Mouse (Mus musculus) heart, embryonic 15.5 days (tissue): ENCODE results near the gene Tceal1. TPM values are rescaled to one million over a fixed set of nuclear protein-coding genes. Genes with fewer than 3 reads are reported as not detected.
"Not testable (repeated sequence)": the region's sequence is repeated elsewhere in the genome, so short reads cannot be mapped to it uniquely, and the experiment has no call there.

ENCODE experiments used
- ATAC-seq: fragments of 200-750 bp; cut with Nextera tagmentation; replicated peaks from 2 replicates; pipeline ENCODE4 v1.8.0; 2017; ENCODE audit warnings: low read depth, moderate TSS enrichment; ENCODE audit not compliant: insufficient number of reproducible peaks, insufficient read depth, low FRiP score
- H3K27ac ChIP-seq: fragments of 300-500 bp; sonication (generic); 2 replicates; pipeline ENCODE4 v1.5.1; 2015; ENCODE audit warnings: mild to moderate bottlenecking, inconsistent platforms
- H3K27me3 ChIP-seq: fragments of 300-500 bp; sonication (generic); 2 replicates; pipeline ENCODE4 v1.6.1; 2015; ENCODE audit warnings: inconsistent platforms
- H3K36me3 ChIP-seq: fragments of 300-500 bp; sonication (generic); 2 replicates; pipeline ENCODE4 v1.6.1; 2015; ENCODE audit warnings: mild to moderate bottlenecking, inconsistent platforms
- H3K4me1 ChIP-seq: fragments of 300-500 bp; sonication (generic); replicated peaks from 2 replicates; pipeline ENCODE4 v1.6.1; 2015; ENCODE audit warnings: inconsistent platforms
- H3K4me2 ChIP-seq: fragments of 300-500 bp; sonication (generic); 2 replicates; pipeline ENCODE4 v1.6.1; 2015; ENCODE audit warnings: inconsistent platforms, mild to moderate bottlenecking, moderate library complexity
- H3K4me3 ChIP-seq: fragments of 300-500 bp; sonication (generic); 2 replicates; pipeline ENCODE4 v1.5.1; 2015; ENCODE audit warnings: mild to moderate bottlenecking, inconsistent platforms
- H3K9ac ChIP-seq: fragments of 300-500 bp; sonication (generic); 2 replicates; pipeline ENCODE4 v1.6.1; 2015; ENCODE audit warnings: mild to moderate bottlenecking, inconsistent platforms
- H3K9me3 ChIP-seq: fragments of 300-500 bp; sonication (generic); replicated peaks from 2 replicates; pipeline ENCODE4 v1.6.1; 2016; ENCODE audit warnings: inconsistent platforms
- WGBS: fragments of 180-500 bp; shearing (Covaris S2); methylation state at CpG from one replicate; pipeline ENCODE4 v1.1.7; 2015; ENCODE audit warnings: mixed read lengths; 5-methylcytosine and 5-hydroxymethylcytosine counted together
- polyA plus RNA-seq: library from polyadenylated mRNA; unstranded; fragments of >200 nt; fragmentation: Nextera tagmentation; extraction: Ambion mirVana; gene quantifications from 2 replicates; pipeline ENCODE4 v1.2.1, GENCODE M21; 2015

Tceal1 gene
- polyA plus RNA-seq: 9.0 and 10.6 TPM in 2 replicates

DNA sequence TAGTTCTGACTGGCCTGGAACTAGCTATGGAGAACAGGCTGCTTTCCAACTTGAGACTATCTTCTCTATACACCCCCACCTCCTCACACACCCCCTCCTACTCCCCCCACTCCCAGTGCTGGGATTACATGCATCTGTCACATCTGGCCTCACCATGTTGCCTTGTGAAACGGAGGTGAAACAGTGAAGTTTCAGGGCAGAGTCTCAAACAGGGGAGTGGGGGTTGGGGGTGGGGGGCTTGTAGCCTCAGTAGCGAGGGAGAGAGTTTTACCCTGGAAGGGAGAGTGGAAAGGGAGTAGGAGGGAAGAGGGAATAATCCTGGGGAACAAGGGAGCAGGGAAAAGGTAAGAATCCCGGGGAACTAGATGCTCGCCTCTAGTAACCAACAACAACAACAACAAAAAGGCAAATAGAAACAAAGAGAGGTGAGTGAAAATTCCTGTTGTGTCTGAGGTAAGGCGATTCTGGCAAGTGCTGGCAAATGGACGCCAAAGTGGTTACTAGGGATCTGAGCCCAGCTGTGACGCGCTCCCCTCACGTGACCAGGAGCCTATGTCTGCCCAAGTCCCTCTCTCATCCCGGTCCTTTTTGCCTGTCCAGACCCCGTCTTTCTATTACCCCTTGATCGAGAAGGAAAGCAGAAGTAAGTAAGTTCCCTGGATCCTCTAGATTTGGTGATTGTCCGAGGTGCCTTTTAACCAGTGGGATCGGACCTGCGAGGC lies at the start of gene Tceal1:
Gene Tceal1 (plus strand): TSS at position 537 of the 722 bp plus-strand sequence.
- WGBS: 11% methylated on average over 15 of the region's 15 CpGs
- Histone ChIP-seq H3K9ac (peak within 1 kb of the TSS; percentile 56), H3K4me1 (no peaks in the 10 kb centered on the region), H3K36me3 (no peaks in the 10 kb centered on the region), H3K27ac (peak within 1 kb of the TSS; percentile 80), H3K4me2 (peak within 1 kb of the TSS; percentile 59), H3K27me3 (no peaks in the 10 kb centered on the region), H3K9me3 (no peaks in the 10 kb centered on the region), H3K4me3 (peak within 1 kb of the TSS; percentile 62)
- ATAC-seq: peak; percentile 81

DNA sequence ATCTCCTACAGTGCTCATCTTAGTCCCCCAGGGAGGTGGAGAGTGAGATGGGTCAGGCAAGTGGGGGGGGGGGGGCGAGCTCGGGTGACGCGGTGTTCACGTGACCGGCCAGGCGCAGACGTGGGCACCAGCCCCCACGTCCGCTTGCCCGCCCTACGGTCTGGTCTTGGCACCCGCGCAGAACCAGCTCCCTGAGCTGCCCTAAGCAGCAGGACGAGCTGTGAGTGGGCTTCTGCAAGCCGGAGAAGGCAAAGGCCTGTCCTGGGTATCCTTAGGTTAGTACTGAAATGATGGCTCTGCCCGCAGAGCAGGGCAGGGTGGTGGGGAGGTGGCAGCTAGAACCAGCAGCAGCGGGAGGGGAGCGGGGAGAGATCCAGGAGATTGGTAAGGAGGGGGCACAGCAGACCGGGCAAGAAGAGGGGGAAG lies 41.5 kb upstream of the Tceal1 start:
- no peak overlapping the region for H3K27ac ChIP-seq
- no peak overlapping the region for H3K9ac ChIP-seq
- no peaks in the 10 kb centered on the region for H3K27me3 ChIP-seq
- 10% methylated on average over 20 of the region's 20 CpGs for WGBS
- H3K4me2 ChIP-seq: peak overlapping the region; percentile 67
- no peaks in the 10 kb centered on the region for H3K36me3 ChIP-seq
- H3K4me1 ChIP-seq: no peaks in the 10 kb centered on the region
- peak overlapping the region; percentile 49 for H3K4me3 ChIP-seq
- no peaks in the 10 kb centered on the region for H3K9me3 ChIP-seq
- 0 out of 2 replicates have a peak, but pooled peaks have one; percentile 22 for ATAC-seq

- ATAC-seq, H3K9me3 ChIP-seq, H3K9ac ChIP-seq, H3K27ac ChIP-seq, H3K36me3 ChIP-seq, H3K27me3 ChIP-seq, H3K4me1 ChIP-seq: not testable (repeated sequence)
- Histone ChIP-seq H3K4me3 (peak overlapping the region; percentile 49), H3K4me2 (peak overlapping the region; percentile 67)
- WGBS: 13% methylated on average over 24 of the region's 24 CpGs
These were observed 40.9 kb upstream of the Tceal1 start for GRCm38 (mm10) chrX:136666762-136667464.

DNA sequence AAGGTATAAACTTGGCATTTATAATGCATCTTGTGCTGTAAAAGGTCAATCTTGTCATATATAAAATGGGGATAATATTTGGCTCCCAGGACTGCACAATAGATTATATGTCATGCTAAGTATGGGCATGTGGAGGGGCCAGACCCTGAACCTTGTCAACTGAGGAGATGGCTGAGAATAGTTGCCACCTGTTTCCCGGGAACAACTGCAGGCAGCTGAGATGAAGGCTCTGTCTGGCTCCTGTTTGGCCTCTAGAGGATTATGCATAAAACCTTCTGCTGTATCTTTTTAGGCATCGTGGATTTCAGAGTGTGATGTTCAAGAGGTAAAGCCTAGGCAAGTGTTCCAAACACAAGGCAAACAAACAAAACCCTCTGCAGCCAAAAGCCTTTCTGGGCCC lies 39.0 kb upstream of the Tceal1 start:
- 60% methylated on average over 2 of the region's 2 CpGs for WGBS
- Histone ChIP-seq H3K36me3 (no peaks in the 10 kb centered on the region), H3K4me2 (no peak overlapping the region), H3K9me3 (no peaks in the 10 kb centered on the region), H3K27ac (no peak overlapping the region), H3K27me3 (no peaks in the 10 kb centered on the region), H3K4me3 (no peak overlapping the region), H3K9ac (no peak overlapping the region), H3K4me1 (no peaks in the 10 kb centered on the region)
- no peak for ATAC-seq

DNA sequence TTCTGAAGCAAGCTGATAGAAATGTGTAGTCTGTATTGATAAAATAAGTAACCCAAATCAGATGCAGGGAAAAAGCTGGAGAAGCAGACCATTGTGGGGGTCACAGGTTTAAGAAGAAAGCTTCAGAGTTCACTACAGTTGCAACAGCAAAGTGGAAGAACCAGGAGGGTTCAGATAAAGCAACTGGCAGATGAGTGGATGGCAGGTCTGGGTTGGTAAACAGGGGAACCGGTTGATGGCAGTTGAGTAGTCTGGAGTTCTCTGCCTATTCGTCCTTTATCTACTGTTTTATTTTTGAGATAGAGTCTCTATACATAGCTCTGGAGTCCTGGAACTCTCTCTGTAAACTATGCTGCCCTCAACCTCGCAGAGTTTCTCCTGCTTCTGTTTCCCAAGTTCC lies 26.8 kb upstream of the Tceal1 start:
- WGBS: 59% methylated on average over 3 of the region's 3 CpGs
- no peak for ATAC-seq
- Histone ChIP-seq H3K27me3 (no peaks in the 10 kb centered on the region), H3K4me3 (no peak overlapping the region), H3K27ac (no peak overlapping the region), H3K9me3 (no peaks in the 10 kb centered on the region), H3K4me1 (no peaks in the 10 kb centered on the region), H3K9ac (no peak overlapping the region), H3K36me3 (no peaks in the 10 kb centered on the region), H3K4me2 (no peak overlapping the region)

DNA sequence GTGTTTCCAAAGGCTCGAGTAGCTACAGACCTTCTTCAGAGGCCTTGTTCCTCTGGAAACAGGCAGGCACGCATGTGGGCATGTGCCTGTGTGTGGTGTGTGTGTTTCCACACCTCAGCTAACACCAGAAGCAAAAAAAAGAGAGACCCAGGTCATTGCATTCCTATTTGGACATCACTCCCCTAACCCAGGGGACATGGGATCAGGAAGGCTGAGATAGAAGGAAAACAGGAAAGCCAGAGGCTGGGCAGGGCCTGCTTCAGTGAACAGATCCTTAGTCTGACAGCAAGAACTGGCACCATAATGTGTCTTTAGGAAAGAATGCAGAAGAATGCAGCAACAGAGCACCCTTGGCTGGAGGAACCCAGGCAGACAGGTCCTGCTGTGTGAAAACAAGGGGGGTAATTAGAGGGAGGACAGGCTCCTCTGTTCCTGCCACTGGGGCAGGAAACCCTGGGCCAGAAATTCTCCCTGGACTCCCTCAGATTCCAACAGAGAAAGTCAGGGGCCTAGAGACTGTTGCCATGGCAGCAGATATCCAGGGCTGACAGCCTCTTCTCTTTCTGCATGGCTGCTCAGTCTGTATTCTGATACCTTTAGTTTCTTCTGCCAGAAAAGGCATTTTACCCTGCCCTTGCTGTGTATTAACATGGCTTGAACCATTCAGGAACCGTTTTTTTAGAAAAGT lies 16.0 kb upstream of the Tceal1 start:
- H3K27me3 ChIP-seq, H3K9me3 ChIP-seq, H3K4me3 ChIP-seq, H3K9ac ChIP-seq, H3K36me3 ChIP-seq, H3K4me2 ChIP-seq, H3K4me1 ChIP-seq, H3K27ac ChIP-seq, ATAC-seq: not testable (repeated sequence)
- 40% methylated on average over 3 of the region's 3 CpGs for WGBS

DNA sequence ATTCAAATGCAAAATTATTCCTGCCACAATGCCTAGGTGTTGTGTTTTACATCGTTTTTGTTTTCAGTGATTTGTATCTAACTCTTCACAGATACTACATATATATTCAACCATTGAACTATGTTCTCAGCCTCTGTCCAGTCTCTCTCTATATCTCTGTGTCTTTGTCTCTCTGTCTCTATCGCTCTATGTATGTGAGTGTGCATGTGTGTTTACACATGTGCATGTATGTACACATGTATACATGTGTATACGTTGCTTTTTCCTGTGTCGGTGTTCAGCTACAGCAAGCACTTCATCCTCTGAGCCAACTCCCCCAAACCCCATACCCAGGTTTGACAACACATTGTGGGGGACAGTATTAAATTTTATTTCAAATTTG lies 15.5 kb upstream of the Tceal1 start:
- H3K27me3 ChIP-seq: no peaks in the 10 kb centered on the region
- H3K4me3 ChIP-seq: no peak overlapping the region
- no peaks in the 10 kb centered on the region for H3K9me3 ChIP-seq
- H3K9ac ChIP-seq: no peak overlapping the region
- no peaks in the 10 kb centered on the region for H3K4me1 ChIP-seq
- 78% methylated on average over 4 of the region's 4 CpGs for WGBS
- ATAC-seq: no peak
- H3K4me2 ChIP-seq: no peak overlapping the region
- H3K36me3 ChIP-seq: no peaks in the 10 kb centered on the region
- H3K27ac ChIP-seq: no peak overlapping the region

DNA sequence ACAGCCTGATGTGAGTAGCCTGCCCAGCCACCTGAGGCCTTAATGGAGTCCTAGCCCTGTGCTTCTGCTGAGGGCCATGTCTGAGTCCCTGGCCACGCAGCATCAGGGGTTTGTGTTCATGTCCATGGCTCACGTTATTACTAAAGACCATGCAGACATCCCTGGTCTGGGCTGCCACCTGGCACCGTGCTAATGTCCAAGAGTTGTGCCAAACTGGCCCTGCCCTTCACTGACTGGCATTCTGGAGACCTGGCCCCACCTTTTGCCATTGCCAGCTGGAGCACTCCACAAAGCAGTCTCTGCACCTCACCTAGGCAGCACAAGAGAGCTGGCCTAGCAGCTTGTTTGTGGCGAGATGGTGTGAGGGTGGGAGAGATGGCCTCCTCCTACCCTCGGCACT lies 14.6 kb upstream of the Tceal1 start:
- Histone ChIP-seq H3K4me1 (no peaks in the 10 kb centered on the region), H3K4me3 (no peak overlapping the region), H3K9ac (no peak overlapping the region), H3K27ac (no peak overlapping the region), H3K9me3 (no peaks in the 10 kb centered on the region), H3K27me3 (no peaks in the 10 kb centered on the region), H3K4me2 (no peak overlapping the region), H3K36me3 (no peaks in the 10 kb centered on the region)
- 83% methylated on average over 5 of the region's 5 CpGs for WGBS
- ATAC-seq: no peak

- Histone ChIP-seq H3K4me1 (no peaks in the 10 kb centered on the region), H3K27me3 (no peaks in the 10 kb centered on the region), H3K4me3 (peak overlapping the region; percentile 62), H3K9me3 (no peaks in the 10 kb centered on the region), H3K9ac (peak overlapping the region; percentile 56), H3K36me3 (no peaks in the 10 kb centered on the region), H3K27ac (peak overlapping the region; percentile 80), H3K4me2 (peak overlapping the region; percentile 59)
- peak; percentile 80 for ATAC-seq
- WGBS: 2% methylated on average over 18 of the region's 18 CpGs
These were observed 443 bp downstream of the Tceal1 start for GRCm38 (mm10) chrX:136708168-136708681.

DNA sequence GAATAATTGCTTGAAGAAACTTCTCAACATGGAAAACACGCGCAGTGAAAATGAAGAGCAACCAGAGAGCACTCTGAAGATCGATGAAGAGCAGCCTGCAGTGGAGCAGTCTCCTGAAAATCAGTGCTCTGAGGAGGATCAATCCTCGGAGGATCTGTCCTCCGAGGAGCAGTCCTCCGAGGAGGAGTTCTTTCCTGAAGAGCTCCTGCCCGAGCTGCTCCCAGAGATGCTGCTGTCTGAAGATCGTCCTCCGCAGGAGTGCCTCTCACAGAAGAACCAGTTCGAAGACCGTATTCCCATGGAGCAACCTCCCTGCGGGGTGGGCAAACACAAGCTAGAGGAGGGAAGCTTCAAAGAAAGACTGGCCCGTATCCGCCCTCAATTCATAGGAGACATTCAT lies 1.0 kb downstream of the Tceal1 start:
- Histone ChIP-seq H3K27ac (peak overlapping the region; percentile 80), H3K9me3 (no peaks in the 10 kb centered on the region), H3K27me3 (no peaks in the 10 kb centered on the region), H3K36me3 (no peaks in the 10 kb centered on the region), H3K4me1 (no peaks in the 10 kb centered on the region), H3K9ac (peak overlapping the region; percentile 56), H3K4me3 (peak overlapping the region; percentile 62), H3K4me2 (peak overlapping the region; percentile 59)
- 25% methylated on average over 14 of the region's 14 CpGs for WGBS
- no peak for ATAC-seq

- H3K27me3 ChIP-seq: not testable (repeated sequence)
These were observed 7.1 kb downstream of the Tceal1 start for GRCm38 (mm10) chrX:136714742-136715474.

More at GRCm38 (mm10) chrX:136714742-136715474, 7.1 kb downstream of the Tceal1 start:
- not testable (repeated sequence) for H3K4me1 ChIP-seq, H3K4me2 ChIP-seq, ATAC-seq, H3K36me3 ChIP-seq, H3K9ac ChIP-seq, H3K4me3 ChIP-seq, H3K9me3 ChIP-seq, H3K27ac ChIP-seq
- WGBS: 60% methylated on average over 3 of the region's 3 CpGs
